Mouse (Mus musculus) MN1 (cell line): Measurements from ENCODE around the gene Tnnt3.

Experiments
- DNase-seq: peaks from one replicate; pipeline ENCODE4 v3.0.0-alpha.2; 2016; ENCODE audit warnings: low spot score

Gene Tnnt3

GRCm38 (mm10) chr7:142498575-142498974 is at the start of gene Tnnt3:
Gene Tnnt3 (plus strand): TSS chr7:142498836.
- no peak for DNase-seq

GRCm38 (mm10) chr7:142449038-142449617 is 49.5 kb upstream of the Tnnt3 start:
- DNase-seq: no peak

- no peak for DNase-seq
These were observed 43.9 kb upstream of the Tnnt3 start for GRCm38 (mm10) chr7:142454706-142455105.

- no peak for DNase-seq
These were observed 43.4 kb upstream of the Tnnt3 start for GRCm38 (mm10) chr7:142455251-142455650.

GRCm38 (mm10) chr7:142456806-142457205 is 41.8 kb upstream of the Tnnt3 start:
- no peak for DNase-seq

- peak; percentile 57 for DNase-seq
These were observed 41.3 kb upstream of the Tnnt3 start for GRCm38 (mm10) chr7:142457227-142457811.

GRCm38 (mm10) chr7:142458026-142458425 is 40.6 kb upstream of the Tnnt3 start:
- DNase-seq: peak; percentile 46

GRCm38 (mm10) chr7:142458676-142459298 is 39.8 kb upstream of the Tnnt3 start:
- no peak for DNase-seq

GRCm38 (mm10) chr7:142459299-142459691 is 39.3 kb upstream of the Tnnt3 start:
- no peak for DNase-seq

- no peak for DNase-seq
These were observed 38.0 kb upstream of the Tnnt3 start, which contains the start of gene Lsp1 for GRCm38 (mm10) chr7:142460636-142461077. Gene Lsp1 (plus strand): TSS chr7:142460809.

GRCm38 (mm10) chr7:142461446-142461845 is 37.2 kb upstream of the Tnnt3 start:
- DNase-seq: no peak

GRCm38 (mm10) chr7:142462190-142462589 is 36.4 kb upstream of the Tnnt3 start:
- no peak for DNase-seq

GRCm38 (mm10) chr7:142462594-142463078 is 36.0 kb upstream of the Tnnt3 start:
- no peak for DNase-seq

GRCm38 (mm10) chr7:142470171-142470691 is 28.4 kb upstream of the Tnnt3 start:
- no peak for DNase-seq

GRCm38 (mm10) chr7:142470808-142471413 is 27.7 kb upstream of the Tnnt3 start:
- peak; percentile 81 for DNase-seq

- no peak for DNase-seq
These were observed 27.2 kb upstream of the Tnnt3 start for GRCm38 (mm10) chr7:142471414-142471861.

GRCm38 (mm10) chr7:142471884-142472570 is 26.6 kb upstream of the Tnnt3 start:
- DNase-seq: peak; percentile 24

GRCm38 (mm10) chr7:142472936-142473335 is 25.7 kb upstream of the Tnnt3 start:
- no peak for DNase-seq

- DNase-seq: no peak
These were observed 25.2 kb upstream of the Tnnt3 start for GRCm38 (mm10) chr7:142473476-142473875.

GRCm38 (mm10) chr7:142474799-142475198 is 23.8 kb upstream of the Tnnt3 start:
- DNase-seq: no peak

- DNase-seq: no peak
These were observed 23.0 kb upstream of the Tnnt3 start for GRCm38 (mm10) chr7:142475641-142476040.

- no peak for DNase-seq
These were observed 22.4 kb upstream of the Tnnt3 start for GRCm38 (mm10) chr7:142476271-142476670.
